Mouse (Mus musculus) Patski (cell line): ENCODE measurements around the gene Rnf146. TPM values are rescaled to one million over a fixed set of nuclear protein-coding genes. Genes with fewer than 3 reads are reported as not detected.

ENCODE experiments used
- ATAC-seq: fragments of 100-300 bp; one replicate; pipeline ENCODE4 v1.8.0; 2021
- CTCF ChIA-PET: fragments of 350-600 bp; sonication (Branson Sonifier 250); formaldehyde crosslinking; loops from one replicate; lab custom pipeline; 2022; ENCODE audit warnings: inconsistent platforms; lab: Charles Lee
- POLR2A ChIA-PET: fragments of 350-600 bp; sonication (Branson Sonifier 250); formaldehyde crosslinking; loops from one replicate; lab custom pipeline; 2022; ENCODE audit warnings: antibody characterized with exemption, inconsistent platforms; lab: Charles Lee
- DNase-seq: peaks from one replicate; pipeline ENCODE4 v3.0.0-alpha.2; 2011; ENCODE audit warnings: low read depth, low spot score
- H3K27me3 ChIP-seq: fragments of 371-371 bp; one replicate; pipeline ENCODE4 v1.5.1; 2021
- CTCF ChIP-seq: fragments of 100-300 bp; IDR thresholded peaks from one replicate; pipeline ENCODE4 v1.5.1; 2021
- in situ Hi-C: fragments of 300-500 bp; cut with MboI; formaldehyde crosslinking; loops from 3 replicates; pipeline ENCODE4 v1.11.1; 2018; ENCODE audit warnings: low pct_unique_long_range_greater_than_20kb, mixed read lengths
- polyA plus RNA-seq: library from polyadenylated mRNA; unstranded; gene quantifications from one replicate; pipeline ENCODE4 v1.2.3, GENCODE M21; 2021

Gene Rnf146
- polyA plus RNA-seq, 1 experiment from 2014 or later = 43.2 TPM

DNA sequence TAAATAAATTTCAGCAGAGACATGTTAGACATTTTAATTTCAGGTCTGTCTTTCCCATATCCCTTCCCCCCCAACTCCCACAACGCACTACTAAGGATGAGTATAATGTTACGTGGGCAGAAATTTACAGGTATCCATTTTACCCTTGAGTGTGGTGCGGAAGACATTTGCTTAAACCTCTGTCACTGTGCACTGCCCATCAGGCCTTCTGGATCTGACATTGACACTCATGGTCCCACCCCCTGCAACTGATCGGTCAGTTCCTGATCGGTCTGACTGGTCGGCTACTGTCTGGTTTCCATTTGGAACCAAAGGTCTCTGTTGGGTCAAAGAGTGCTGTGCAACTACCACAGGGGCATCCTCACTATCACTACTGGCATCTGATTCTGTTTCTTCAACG, 15.6 kb downstream of the Rnf146 start:
- CTCF ChIA-PET = no interaction called here
- H3K27me3 ChIP-seq = no peaks in the 10 kb centered on the region
- DNase-seq (no peak), ATAC-seq (no peak)
- POLR2A ChIA-PET = no interaction called here
- no peak for TF ChIP-seq CTCF
- in situ Hi-C loops = no loop called here

DNA sequence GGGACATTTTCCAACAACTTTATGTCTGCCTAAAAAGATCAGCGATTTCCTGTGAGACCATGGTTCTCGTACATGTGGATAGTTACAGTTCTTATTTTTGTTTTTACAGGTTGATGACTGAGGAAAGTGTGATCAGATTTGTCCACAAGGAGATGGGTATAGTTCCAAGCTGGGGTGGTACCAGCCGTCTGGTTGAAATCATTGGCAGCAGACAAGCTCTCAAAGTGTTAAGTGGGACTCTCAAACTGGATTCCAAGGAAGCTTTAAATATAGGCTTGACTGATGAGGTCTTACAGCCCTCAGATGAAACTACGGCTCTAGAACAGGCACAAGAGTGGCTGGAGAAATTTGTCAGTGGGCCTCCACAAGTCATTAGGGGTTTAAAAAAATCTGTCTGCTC, 18.0 kb downstream of the Rnf146 start:
- POLR2A ChIA-PET = no interaction called here
- CTCF ChIA-PET = interaction anchor here (0.7 to 1.0 kb wide), 3 partner anchors 9 to 31 kb away, joined by 3 to 4 read pairs (median 3); partner anchors contain the start of gene Echdc1
- no peak for TF ChIP-seq CTCF
- in situ Hi-C loops = no loop called here
- no peak for DNase-seq
- no peaks in the 10 kb centered on the region for H3K27me3 ChIP-seq
- no peak for ATAC-seq

DNA sequence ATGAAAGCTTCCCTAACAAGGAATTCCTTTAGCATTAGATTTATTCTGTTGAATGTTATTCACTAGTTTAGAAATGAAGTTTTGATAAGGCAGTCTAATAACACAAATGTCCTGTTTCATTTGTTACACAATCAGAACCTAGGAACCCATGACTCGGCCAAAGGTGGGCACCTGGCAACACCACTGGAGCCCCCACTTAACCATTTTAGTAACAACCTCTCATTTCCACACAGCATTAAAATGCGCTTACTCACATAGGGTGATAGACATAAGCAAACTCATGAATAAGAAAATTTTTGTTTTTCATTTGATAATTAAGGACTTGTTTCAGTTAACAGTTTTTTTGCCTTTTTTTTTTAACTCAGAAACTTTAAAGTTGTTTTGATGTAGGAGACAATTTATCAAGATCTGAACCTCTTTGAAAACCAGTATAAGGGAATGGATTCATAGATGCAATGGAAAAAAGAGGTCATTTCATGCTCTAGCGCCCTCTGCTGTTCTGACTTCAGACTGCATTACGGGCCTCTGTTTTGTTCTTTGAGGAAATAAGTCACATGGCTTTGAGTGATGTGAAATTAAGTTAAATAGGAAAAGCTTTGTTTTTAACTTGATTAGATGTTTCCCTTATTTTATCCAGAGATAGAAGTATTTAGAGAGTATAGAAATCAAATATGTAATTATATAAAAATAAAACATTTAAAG, 23.7 kb downstream of the Rnf146 start:
- H3K27me3 ChIP-seq = no peaks in the 10 kb centered on the region
- ATAC-seq (no peak), DNase-seq (no peak)
- CTCF ChIA-PET = interaction anchor here (0.7 to 2.4 kb wide), 7 partner anchors 10 to 27 kb away, joined by 3 to 13 read pairs (median 3); partner anchors contain the start of gene Echdc1
- POLR2A ChIA-PET = no interaction called here
- in situ Hi-C loops = no loop called here
- TF ChIP-seq CTCF = peak; percentile 70

DNA sequence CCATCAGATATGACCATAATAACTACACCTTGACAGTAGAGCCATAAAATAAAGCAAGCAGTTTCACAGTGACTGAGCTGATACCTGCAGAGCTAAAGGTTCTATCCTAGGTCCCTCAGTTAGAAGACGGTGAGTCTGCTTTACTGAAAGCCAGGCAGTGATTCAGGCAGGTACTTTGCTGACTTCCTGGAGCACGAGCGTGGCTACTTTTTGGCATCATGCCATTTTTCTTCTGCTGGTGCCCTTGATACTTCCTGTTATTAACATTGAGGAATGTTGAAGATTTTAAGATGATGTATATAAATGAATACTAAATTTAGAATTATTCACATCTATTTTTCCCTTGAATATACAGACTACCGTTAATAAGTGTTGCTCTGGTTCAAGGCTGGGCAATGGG, 28.4 kb downstream of the Rnf146 start:
- ChIA-PET POLR2A (interaction anchor here (0.5 kb wide), 1 partner anchor 83 kb away, joined by 3 read pairs; no protein-coding TSS in a partner anchor), CTCF (no interaction called here)
- no peak for TF ChIP-seq CTCF
- DNase-seq (no peak), ATAC-seq (no peak)
- in situ Hi-C loops = no loop called here
- H3K27me3 ChIP-seq = no peaks in the 10 kb centered on the region

DNA sequence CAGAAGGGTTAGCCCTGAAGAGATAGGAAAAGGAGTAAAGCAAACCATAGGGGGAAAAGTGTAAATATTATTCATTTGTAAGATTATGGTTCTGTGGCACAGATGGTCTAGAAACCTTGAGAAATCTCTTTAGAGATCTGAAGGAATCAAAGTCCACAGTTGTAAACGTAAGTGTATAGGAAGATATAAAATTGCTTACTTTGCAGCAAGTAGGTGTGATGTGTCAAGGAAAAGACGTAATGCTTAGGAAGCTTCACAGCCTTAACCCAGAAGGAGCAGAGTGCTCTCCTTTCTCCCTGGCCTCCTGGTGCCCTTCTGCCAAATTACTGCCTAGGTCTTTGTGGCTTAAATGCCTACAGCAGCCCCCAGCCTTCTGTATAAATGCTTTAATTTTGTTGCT, 37.4 kb downstream of the Rnf146 start:
- ChIA-PET CTCF (interaction anchor here (2.1 kb wide), 1 partner anchor 10 kb away, joined by 8 read pairs; no protein-coding TSS in a partner anchor), POLR2A (no interaction called here)
- no peaks in the 10 kb centered on the region for H3K27me3 ChIP-seq
- no peak for TF ChIP-seq CTCF
- in situ Hi-C loops = no loop called here
- DNase-seq (no peak), ATAC-seq (no peak)

DNA sequence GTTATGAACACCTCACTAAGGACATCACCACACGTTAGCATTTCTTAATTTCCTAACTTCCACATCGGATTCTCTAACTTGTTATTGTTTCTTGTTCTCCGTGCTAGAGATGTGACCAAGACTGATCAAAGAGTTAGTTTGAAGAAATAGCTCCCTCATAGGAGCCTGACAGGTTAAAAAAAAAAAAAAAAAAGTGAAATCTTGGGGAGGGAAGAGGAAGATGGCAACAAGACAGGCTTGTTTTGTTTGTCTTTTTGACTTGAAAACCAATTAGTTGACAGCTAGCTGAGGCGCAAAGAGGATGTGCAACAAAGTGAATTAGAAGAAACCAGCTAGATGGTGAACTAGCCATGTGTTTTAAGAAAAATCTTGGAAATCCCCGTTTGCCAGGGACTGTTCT, 48.3 kb downstream of the Rnf146 start:
- no peak for TF ChIP-seq CTCF
- no peaks in the 10 kb centered on the region for H3K27me3 ChIP-seq
- in situ Hi-C loops = no loop called here
- ChIA-PET CTCF (interaction anchor here (1.3 to 3.1 kb wide), 4 partner anchors 11 to 30 kb away, joined by 3 to 8 read pairs (median 4); no protein-coding TSS in a partner anchor), POLR2A (interaction anchor here (0.7 kb wide), 1 partner anchor 967 kb away, joined by 7 read pairs; no protein-coding TSS in a partner anchor)
- peak; percentile 22 for ATAC-seq
- DNase-seq = no peak

DNA sequence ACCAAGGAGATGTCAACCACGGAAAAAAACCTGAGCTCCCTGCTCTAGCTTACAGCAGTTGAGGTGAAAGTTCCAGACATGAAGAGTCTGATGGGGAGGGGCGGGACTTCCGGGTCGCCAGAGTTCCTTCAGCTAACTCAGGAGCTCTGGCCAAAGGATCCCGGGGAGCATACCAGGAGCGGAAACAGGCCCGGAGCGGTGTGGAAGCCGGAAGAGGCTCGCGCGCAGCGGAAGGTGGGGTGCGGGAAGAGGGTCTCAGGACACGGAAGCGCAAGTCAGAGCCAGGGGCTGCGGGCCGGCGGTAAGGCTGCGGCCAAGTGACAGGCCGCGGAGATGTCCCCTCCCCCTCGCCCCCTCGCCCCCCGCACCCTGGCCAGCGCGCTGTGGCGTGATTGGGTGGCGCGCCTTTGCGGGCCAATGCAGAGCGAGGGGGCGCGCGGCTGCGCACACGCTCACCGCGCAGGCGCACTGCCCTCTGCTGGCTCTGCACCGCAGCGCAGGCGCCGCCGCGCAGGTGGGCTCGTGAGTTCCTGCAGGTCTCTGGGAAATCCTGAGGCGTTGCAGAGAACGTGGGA, 49.1 kb downstream of the Rnf146 start, which contains the start of gene Echdc1:
Gene Echdc1 (plus strand): TSS at position 103 of the 575 bp plus-strand sequence.
- CTCF ChIA-PET = interaction anchor here (0.7 to 1.7 kb wide), 4 partner anchors 14 to 31 kb away, joined by 3 to 4 read pairs (median 3); no protein-coding TSS in a partner anchor
- no peaks in the 10 kb centered on the region for H3K27me3 ChIP-seq
- POLR2A ChIA-PET = no interaction called here
- TF ChIP-seq CTCF = peak; percentile 100
- DNase-seq = peak; percentile 44
- in situ Hi-C loops = no loop called here
- ATAC-seq = peak; percentile 98

DNA sequence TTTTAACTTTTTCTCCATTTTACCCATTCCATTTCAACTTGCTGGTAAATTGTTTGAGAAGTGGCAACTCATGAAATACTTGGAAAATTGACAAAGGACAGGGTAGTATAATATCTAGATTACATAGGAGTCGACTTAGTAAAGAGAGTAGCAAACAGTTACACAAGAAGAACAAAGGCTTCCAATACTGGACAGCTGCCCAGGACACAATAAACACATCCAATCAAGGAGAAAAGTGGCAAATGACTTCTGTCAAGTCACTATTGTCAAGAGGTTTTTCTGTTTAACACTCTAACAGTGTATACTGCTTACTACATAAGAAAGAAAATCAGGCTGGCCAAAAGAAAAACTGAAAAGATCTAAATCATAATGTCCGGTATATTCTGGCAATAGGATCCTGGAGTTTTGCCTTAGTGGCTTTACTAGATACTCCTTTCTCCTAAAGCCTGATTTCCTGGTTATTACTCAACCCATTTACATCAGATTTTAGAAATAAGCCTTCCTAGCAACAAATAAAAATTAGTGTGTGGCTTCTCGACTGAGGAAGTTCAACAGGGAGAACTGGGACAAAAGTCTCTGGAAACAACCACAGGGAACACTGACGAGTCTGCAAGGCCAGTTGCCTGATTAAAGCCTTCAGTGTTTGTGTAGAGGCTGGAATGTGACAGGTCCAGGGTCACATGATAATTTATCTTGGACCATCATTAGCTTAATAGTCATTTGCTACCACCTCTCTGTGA, 50.6 kb downstream of the Rnf146 start:
- ChIA-PET POLR2A (no interaction called here), CTCF (interaction anchor here (0.6 kb wide), 1 partner anchor 27 kb away, joined by 3 read pairs; no protein-coding TSS in a partner anchor)
- no peak for ATAC-seq
- TF ChIP-seq CTCF = no peak
- H3K27me3 ChIP-seq = no peaks in the 10 kb centered on the region
- DNase-seq = no peak
- in situ Hi-C loops = no loop called here

DNA sequence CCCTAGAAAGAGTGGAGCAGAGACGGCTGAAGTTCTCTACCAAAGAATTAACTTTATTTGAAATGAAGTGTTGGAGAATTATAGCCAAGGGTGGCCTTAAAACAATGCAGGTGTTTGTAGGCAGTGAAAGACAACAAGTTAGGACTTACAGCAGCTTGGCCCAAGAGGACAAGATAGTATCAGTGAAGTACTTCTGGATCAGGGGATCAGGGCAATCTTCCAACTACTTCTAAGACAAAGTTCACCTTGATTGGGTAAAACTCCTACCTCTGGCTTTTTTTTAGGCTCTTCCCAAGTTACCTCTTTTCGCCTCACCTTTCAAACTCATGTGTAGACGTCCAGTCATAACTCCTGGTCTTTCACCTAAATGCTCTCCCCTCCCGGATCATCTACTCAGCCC, 60.0 kb downstream of the Rnf146 start:
- ChIA-PET POLR2A (no interaction called here), CTCF (no interaction called here)
- ATAC-seq (no peak), DNase-seq (no peak)
- no peak for TF ChIP-seq CTCF
- in situ Hi-C loops = no loop called here
- no peaks in the 10 kb centered on the region for H3K27me3 ChIP-seq

Other genes with a start within 250 kb of the Rnf146 start
- 0.96 TPM for gene Soga3, start 218.6 kb downstream of the Rnf146 start, polyA plus RNA-seq
- 0.13 TPM for gene Gm49353, start 163.5 kb downstream of the Rnf146 start, polyA plus RNA-seq
- 0.37 TPM for gene 9330159F19Rik, start 150.8 kb downstream of the Rnf146 start, polyA plus RNA-seq
- gene Echdc1, start 49.3 kb downstream of the Rnf146 start, polyA plus RNA-seq = 41.9 TPM
- 0.27 TPM for gene Rspo3, start 173.4 kb upstream of the Rnf146 start, polyA plus RNA-seq